Mouse (Mus musculus) heart, postnatal 0 days (tissue): Measurements from ENCODE around the gene Lmntd1. TPM values are rescaled to one million over a fixed set of nuclear protein-coding genes. Genes with fewer than 3 reads are reported as not detected.

Experiments
- ATAC-seq: fragments of 200-750 bp; cut with Nextera tagmentation; 2 replicates; pipeline ENCODE4 v1.8.0; 2017; ENCODE audit warnings: low read depth, moderate number of reproducible peaks, moderate library complexity; ENCODE audit not compliant: insufficient read depth
- DNase-seq: peaks from one replicate; pipeline ENCODE4 v3.0.0-alpha.2; 2016; ENCODE audit warnings: low spot score
- H3K27ac ChIP-seq: fragments of 300-500 bp; sonication (generic); 2 replicates; pipeline ENCODE4 v1.5.1; 2014; ENCODE audit warnings: low read depth, mild to moderate bottlenecking
- H3K27me3 ChIP-seq: fragments of 300-500 bp; sonication (generic); 2 replicates; pipeline ENCODE4 v1.6.1; 2014; ENCODE audit warnings: low read length, mixed read lengths; ENCODE audit not compliant: control insufficient read depth, insufficient read depth
- H3K36me3 ChIP-seq: fragments of 300-500 bp; sonication (generic); replicated peaks from 2 replicates; pipeline ENCODE4 v1.6.1; 2014; ENCODE audit warnings: low read length, mixed read lengths; ENCODE audit not compliant: control insufficient read depth, insufficient read depth
- H3K4me1 ChIP-seq: fragments of 300-500 bp; sonication (generic); 2 replicates; pipeline ENCODE4 v1.6.1; 2014; ENCODE audit warnings: antibody characterized with exemption; ENCODE audit not compliant: control insufficient read depth, insufficient read depth
- H3K4me2 ChIP-seq: fragments of 300-500 bp; sonication (generic); 2 replicates; pipeline ENCODE4 v1.6.1; 2014; ENCODE audit warnings: low read depth, mild to moderate bottlenecking, low read length, moderate library complexity
- H3K4me3 ChIP-seq: fragments of 300-500 bp; sonication (generic); 2 replicates; pipeline ENCODE4 v1.5.1; 2014; ENCODE audit warnings: low read depth, low read length
- H3K9ac ChIP-seq: fragments of 300-500 bp; sonication (generic); replicated peaks from 2 replicates; pipeline ENCODE4 v1.6.1; 2014; ENCODE audit warnings: low read depth, low read length, mixed read lengths
- H3K9me3 ChIP-seq: fragments of 300-500 bp; sonication (generic); replicated peaks from 2 replicates; pipeline ENCODE4 v1.6.1; 2016; ENCODE audit warnings: low read length; ENCODE audit not compliant: control insufficient read depth
- CTCF ChIP-seq: IDR thresholded peaks from 2 replicates; pipeline ENCODE4 v1.5.1; 2016; ENCODE audit warnings: antibody characterized with exemption, control low read depth, low read depth
- EP300 ChIP-seq: IDR thresholded peaks from 2 replicates; pipeline ENCODE4 v1.6.1; 2016; ENCODE audit warnings: antibody characterized with exemption, low read depth
- WGBS: fragments of 180-500 bp; shearing (Covaris S2); extraction: QIAGEN DNeasy Blood & Tissue Kit; methylation state at CpG from one replicate; pipeline ENCODE4 v1.1.7; 2014; 5-methylcytosine and 5-hydroxymethylcytosine counted together
- polyA plus RNA-seq: library from polyadenylated mRNA; unstranded; fragments of >200 nt; fragmentation: Nextera tagmentation; extraction: Ambion mirVana; gene quantifications from 2 replicates; pipeline ENCODE4 v1.2.1, GENCODE M21; 2015
- total RNA-seq: library from RNA; depleted of rRNA; stranded (reverse); fragments of >200 nt; gene quantifications from 2 replicates; pipeline ENCODE4 v1.2.3, GENCODE M21; 2014; ENCODE audit warnings: low replicate concordance

Lmntd1 gene
- total and polyA plus RNA-seq, 2 experiments from 2014 or later: 4.5 to 9.8 TPM

DNA sequence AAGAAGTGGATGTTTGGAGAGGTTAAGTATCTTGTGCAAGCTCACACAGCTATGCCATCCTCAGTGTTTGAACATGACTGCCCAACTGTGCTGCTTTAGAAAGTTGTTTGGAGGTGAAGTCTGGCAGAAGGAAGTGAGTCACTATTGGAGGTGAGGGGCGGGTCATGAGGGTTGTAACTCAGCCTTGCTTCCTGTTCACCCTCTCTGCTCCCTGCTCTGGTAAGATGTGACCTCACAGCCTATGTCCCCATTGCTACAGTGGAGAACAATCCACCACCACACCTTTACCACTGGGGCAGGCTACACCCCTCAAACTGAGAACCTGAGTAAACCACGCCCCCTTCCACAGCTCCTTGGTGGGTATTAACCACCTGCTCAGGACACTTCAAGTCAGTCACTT is 69.3 kb downstream of the Lmntd1 start:
- H3K4me1 ChIP-seq: no peaks in the 10 kb centered on the region; the same call in 1 of the 2 replicates
- ATAC-seq (peak; percentile 8; the same call in 1 of the 2 replicates), DNase-seq (no peak)
- no peaks in the 10 kb centered on the region for H3K36me3 ChIP-seq
- H3K9ac ChIP-seq: no peak overlapping the region
- no peak overlapping the region for H3K4me3 ChIP-seq
- H3K9me3 ChIP-seq: peaks cover 9% of the 10 kb centered on the region
- no peak overlapping the region for H3K4me2 ChIP-seq
- WGBS: 76% methylated on average over 2 of the region's 2 CpGs
- H3K27me3 ChIP-seq: no peaks in the 10 kb centered on the region
- H3K27ac ChIP-seq: no peak overlapping the region
- no peak for TF ChIP-seq EP300
- no peak for TF ChIP-seq CTCF

DNA sequence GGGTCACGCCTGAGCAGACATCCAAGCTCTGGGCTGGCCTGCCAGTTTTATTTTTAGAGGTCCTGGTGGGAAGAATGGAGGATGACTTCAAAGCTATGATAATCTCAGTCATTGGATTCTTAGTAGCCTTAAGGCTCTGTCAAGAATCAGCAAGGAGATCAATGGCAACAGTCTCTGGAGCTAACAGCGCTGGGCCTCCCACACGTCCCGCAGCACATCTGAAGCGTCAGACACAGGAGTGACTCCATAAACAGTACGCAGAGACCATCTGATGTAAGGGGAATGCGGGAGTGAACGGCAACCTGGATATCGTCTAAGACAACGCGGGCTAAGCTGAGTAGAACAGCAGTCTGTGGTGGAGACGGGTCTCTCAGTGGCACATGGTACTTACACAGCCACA is 69.8 kb downstream of the Lmntd1 start:
- Histone ChIP-seq H3K27ac (no peak overlapping the region), H3K4me2 (no peak overlapping the region), H3K9me3 (peaks cover 9% of the 10 kb centered on the region), H3K4me3 (no peak overlapping the region), H3K27me3 (no peaks in the 10 kb centered on the region), H3K36me3 (no peaks in the 10 kb centered on the region), H3K4me1 (no peaks in the 10 kb centered on the region; the same call in 1 of the 2 replicates), H3K9ac (no peak overlapping the region)
- TF ChIP-seq EP300 (no peak), CTCF (no peak)
- no peak for DNase-seq
- no peak for ATAC-seq
- 51% methylated on average over 12 of the region's 12 CpGs for WGBS

DNA sequence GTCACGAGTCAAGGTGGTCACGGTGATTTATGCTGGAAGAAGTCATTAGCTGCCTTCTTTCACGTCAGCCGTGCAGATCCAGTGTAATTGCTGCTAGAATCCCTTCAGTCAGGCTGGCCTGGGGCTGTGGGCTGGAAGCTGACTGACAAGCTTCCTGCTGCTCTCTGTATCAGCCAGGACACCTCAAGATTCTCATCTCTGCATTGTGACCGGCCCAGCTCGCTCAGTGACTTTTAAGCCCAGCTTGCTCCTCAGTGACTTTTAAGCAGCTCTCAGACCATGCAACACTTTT is 74.6 kb downstream of the Lmntd1 start:
- Histone ChIP-seq H3K4me1 (no peaks in the 10 kb centered on the region; the same call in 1 of the 2 replicates), H3K4me3 (no peak overlapping the region), H3K36me3 (no peaks in the 10 kb centered on the region), H3K4me2 (no peak overlapping the region), H3K27ac (no peak overlapping the region), H3K9me3 (peaks cover 9% of the 10 kb centered on the region), H3K27me3 (no peaks in the 10 kb centered on the region), H3K9ac (no peak overlapping the region)
- WGBS: 66% methylated on average over 6 of the region's 6 CpGs
- TF ChIP-seq CTCF: no peak
- TF ChIP-seq EP300: no peak
- no peak for ATAC-seq
- DNase-seq: no peak

DNA sequence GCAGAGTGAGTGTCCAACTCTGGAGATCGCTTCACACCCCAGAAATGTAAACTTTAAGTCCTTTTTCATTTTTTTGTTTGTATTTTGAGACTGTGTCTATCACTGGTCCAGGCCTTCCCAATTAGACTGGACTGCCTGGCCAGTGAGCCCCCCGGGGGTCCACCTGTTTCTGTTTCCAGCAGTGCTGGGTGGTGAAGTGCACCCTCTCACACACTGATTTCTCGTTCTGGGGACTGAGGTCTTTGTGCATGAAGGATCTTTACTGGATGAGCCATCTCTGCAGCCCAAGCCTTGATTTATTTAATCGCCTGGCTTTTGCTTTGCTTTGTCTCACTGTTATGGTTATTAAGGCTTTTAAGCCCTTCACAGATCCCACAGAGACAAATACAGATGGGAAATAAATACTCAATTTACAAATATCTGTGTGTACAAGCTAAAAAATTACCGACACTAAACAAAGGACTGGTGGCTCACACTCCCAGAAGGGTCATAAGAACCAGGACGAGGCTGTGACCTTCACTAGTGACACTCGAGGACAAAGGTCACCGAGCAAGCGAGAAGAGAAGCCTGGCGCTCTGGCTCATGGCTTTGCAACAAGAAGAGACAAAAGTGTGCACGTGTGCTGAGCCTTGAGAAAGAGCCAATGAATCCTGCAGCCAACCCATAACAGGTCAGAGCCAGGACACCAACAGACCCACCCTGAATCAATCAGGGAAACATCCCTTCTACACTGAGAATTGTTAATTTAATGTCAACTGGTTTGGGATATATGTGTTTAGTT is 75.1 kb downstream of the Lmntd1 start:
- Histone ChIP-seq H3K4me1 (no peaks in the 10 kb centered on the region), H3K4me3 (no peak overlapping the region), H3K9ac (no peak overlapping the region), H3K27ac (no peak overlapping the region), H3K4me2 (no peak overlapping the region), H3K36me3 (no peaks in the 10 kb centered on the region), H3K9me3 (peaks cover 9% of the 10 kb centered on the region), H3K27me3 (no peaks in the 10 kb centered on the region)
- no peak for DNase-seq
- no peak for ATAC-seq
- no peak for TF ChIP-seq EP300
- no peak for TF ChIP-seq CTCF
- 72% methylated on average over 11 of the region's 11 CpGs for WGBS

DNA sequence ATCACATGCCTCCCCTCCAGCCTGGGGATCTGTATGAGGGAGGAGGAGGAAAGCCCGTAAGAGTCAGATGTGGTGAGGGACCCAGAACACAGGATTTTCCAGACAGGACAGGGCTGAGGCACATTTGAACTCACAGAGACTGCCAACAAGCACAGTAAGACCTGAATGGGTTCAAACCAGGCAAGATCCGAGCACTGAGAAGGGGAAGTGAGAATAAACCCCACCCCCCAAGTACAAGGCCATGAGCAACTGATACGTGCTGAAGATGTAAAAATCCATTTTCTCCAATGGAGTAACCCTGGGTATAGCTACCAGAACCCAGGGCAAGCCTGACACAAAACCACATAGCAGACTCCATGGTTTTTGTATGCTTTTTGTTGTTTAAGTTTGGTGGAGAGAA is 83.7 kb downstream of the Lmntd1 start:
- WGBS: 73% methylated on average over 3 of the region's 3 CpGs
- no peak overlapping the region for H3K4me3 ChIP-seq
- H3K27ac ChIP-seq: no peak overlapping the region
- ATAC-seq (no peak), DNase-seq (no peak)
- no peak overlapping the region for H3K9ac ChIP-seq
- no peaks in the 10 kb centered on the region for H3K36me3 ChIP-seq
- no peaks in the 10 kb centered on the region for H3K4me1 ChIP-seq
- H3K27me3 ChIP-seq: no peaks in the 10 kb centered on the region
- TF ChIP-seq CTCF (no peak), EP300 (no peak)
- no peak overlapping the region for H3K4me2 ChIP-seq
- no peaks in the 10 kb centered on the region for H3K9me3 ChIP-seq

DNA sequence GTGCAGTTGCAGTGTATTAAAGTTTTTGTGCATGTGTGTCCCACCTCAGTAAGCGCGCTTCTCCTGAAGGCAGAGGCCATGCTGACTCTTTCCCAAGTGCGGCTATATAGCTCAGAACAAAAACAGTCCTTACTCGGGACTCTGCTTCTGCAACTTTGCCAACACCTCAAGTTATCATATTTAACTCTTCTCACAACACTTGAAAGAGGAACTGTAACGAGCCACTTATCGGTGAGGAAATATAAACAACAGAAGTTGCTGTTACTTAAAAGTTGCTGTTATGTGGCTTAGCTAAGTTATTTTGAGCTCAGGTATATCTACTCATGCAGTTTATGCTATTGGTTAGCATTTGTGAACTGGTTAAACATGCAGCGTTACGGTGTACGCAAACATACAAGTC is 90.8 kb downstream of the Lmntd1 start:
- H3K27ac ChIP-seq: no peak overlapping the region
- H3K4me1 ChIP-seq: no peaks in the 10 kb centered on the region
- WGBS: 74% methylated on average over 9 of the region's 9 CpGs
- DNase-seq (no peak), ATAC-seq (no peak)
- no peak overlapping the region for H3K4me2 ChIP-seq
- no peaks in the 10 kb centered on the region for H3K27me3 ChIP-seq
- no peak overlapping the region; the same call in 1 of the 2 replicates for H3K9ac ChIP-seq
- no peaks in the 10 kb centered on the region for H3K36me3 ChIP-seq
- no peak overlapping the region for H3K4me3 ChIP-seq
- no peaks in the 10 kb centered on the region for H3K9me3 ChIP-seq
- TF ChIP-seq EP300 (no peak), CTCF (no peak)
